Mouse (Mus musculus) myocyte (in vitro differentiated cells): Measurements from ENCODE around the gene Adcyap1r1.

Experiments
- CEBPB ChIP-seq: IDR thresholded peaks from 2 replicates; pipeline ENCODE4 v1.6.1; 2011; ENCODE audit warnings: mild to moderate bottlenecking, moderate library complexity; ENCODE audit not compliant: poor library complexity, insufficient read depth, severe bottlenecking
- MAX ChIP-seq: IDR thresholded peaks from one replicate; pipeline ENCODE4 v1.6.1; 2011; ENCODE audit warnings: low read depth, mild to moderate bottlenecking, control low read depth
- MYOD1 ChIP-seq, 3 experiments: IDR thresholded peaks; one replicate each; pipeline ENCODE4 v1.6.1; 2011; ENCODE audit warnings: control low read depth in 2 of 3, low read depth in 2 of 3, mild to moderate bottlenecking in 2 of 3, moderate library complexity in 1 of 3; ENCODE audit not compliant: insufficient read length in 2 of 3, control insufficient read depth in 1 of 3
- POLR2A ChIP-seq: IDR thresholded peaks from one replicate; pipeline ENCODE4 v1.6.1; 2011; ENCODE audit warnings: low read depth, mild to moderate bottlenecking, control low read depth, moderate library complexity; ENCODE audit not compliant: insufficient read length
- POLR2AphosphoS2 ChIP-seq: IDR thresholded peaks from one replicate; pipeline ENCODE4 v1.6.1; 2011; ENCODE audit warnings: low read depth, control low read depth; ENCODE audit not compliant: insufficient read length
- USF1 ChIP-seq: IDR thresholded peaks from one replicate; pipeline ENCODE4 v1.6.1; 2011; ENCODE audit warnings: low read depth, mild to moderate bottlenecking, control low read depth, moderate library complexity

GRCm38 (mm10) chr6:55451771-55452371, at the start of gene Adcyap1r1:
- TF ChIP-seq POLR2A (no peak), POLR2AphosphoS2 (no peak), CEBPB (no peak), USF1 (no peak), MYOD1 (IDR thresholded peaks at IDR 0.05; ENCODE audit: control insufficient read depth in 1 of 3, insufficient read length in 2 of 3, low read depth in 2 of 3) (no peak), MAX (no peak)
